Mouse (Mus musculus) G1E (cell line): ENCODE data around the gene Ppm1l. TPM values are rescaled to one million over a fixed set of nuclear protein-coding genes. Genes with fewer than 3 reads are reported as not detected.

Source experiments
- ATAC-seq: 2 replicates; pipeline ENCODE4 v1.8.0; 2016; ENCODE audit warnings: mild to moderate bottlenecking; ENCODE audit not compliant: insufficient number of reproducible peaks, poor library complexity, low FRiP score, severe bottlenecking; ENCODE audit errors: extremely low read depth
- DNase-seq: peaks from one replicate; pipeline ENCODE4 v3.0.0; 2012; ENCODE audit warnings: low spot score
- H3K27me3 ChIP-seq: 2 replicates; pipeline ENCODE4 v1.6.1; 2012; ENCODE audit warnings: mild to moderate bottlenecking, low read length, inconsistent platforms; ENCODE audit not compliant: insufficient read depth
- H3K36me3 ChIP-seq: replicated peaks from 2 replicates; pipeline ENCODE3; 2012; ENCODE audit warnings: mild to moderate bottlenecking, inconsistent platforms
- H3K4me1 ChIP-seq: 2 replicates; pipeline ENCODE4 v1.6.1; 2012; ENCODE audit warnings: low read depth, low read length, inconsistent platforms, mixed read lengths; ENCODE audit not compliant: insufficient read depth
- H3K4me3 ChIP-seq: 2 replicates; pipeline ENCODE4 v1.5.1; 2012; ENCODE audit warnings: low read depth, mild to moderate bottlenecking, inconsistent platforms, low read length, moderate library complexity, mixed read lengths
- H3K9me3 ChIP-seq: replicated peaks from 2 replicates; pipeline ENCODE4 v1.6.1; 2012; ENCODE audit warnings: inconsistent platforms
- CTCF ChIP-seq: IDR thresholded peaks from 2 replicates; pipeline ENCODE4 v1.5.1; 2012; ENCODE audit warnings: low read depth, low read length, inconsistent platforms, mixed read lengths
- GATA1 ChIP-seq: IDR thresholded peaks from 2 replicates; pipeline ENCODE4 v1.6.1; 2012; ENCODE audit warnings: borderline replicate concordance, low read length, inconsistent platforms, mixed read lengths
- GATA2 ChIP-seq: IDR thresholded peaks from 2 replicates; pipeline ENCODE4 v1.6.1; 2012; ENCODE audit warnings: low read depth, low read length, inconsistent platforms, borderline replicate concordance
- POLR2AphosphoS5 ChIP-seq: IDR thresholded peaks from 2 replicates; pipeline ENCODE4 v1.6.1; 2012; ENCODE audit warnings: low read depth, low read length, inconsistent platforms; ENCODE audit not compliant: insufficient replicate concordance
- TAL1 ChIP-seq: conservative IDR thresholded peaks from 2 replicates; pipeline ENCODE4 v1.6.1; 2012; ENCODE audit warnings: low read depth, low read length, inconsistent platforms, mixed read lengths
- polyA plus RNA-seq: library from polyadenylated mRNA; stranded (reverse); fragments of >175 nt; gene quantifications from 2 replicates; pipeline ENCODE4 v1.2.3, GENCODE M21; 2012
- total RNA-seq, 2 experiments: library from RNA; stranded (forward) in 1 of 2; stranded (reverse) in 1 of 2; fragments of 200-1000 nt in 1 of 2; fragments of >200 nt in 1 of 2; fragmentation: Nextera tagmentation in 1 of 2; gene quantifications; 2 replicates each; pipeline ENCODE4 v1.2.3; 2014 to 2017

The Ppm1l gene
- total and polyA plus RNA-seq, 3 experiments, result 1.5 to 16.6 (median 5.6) TPM

DNA sequence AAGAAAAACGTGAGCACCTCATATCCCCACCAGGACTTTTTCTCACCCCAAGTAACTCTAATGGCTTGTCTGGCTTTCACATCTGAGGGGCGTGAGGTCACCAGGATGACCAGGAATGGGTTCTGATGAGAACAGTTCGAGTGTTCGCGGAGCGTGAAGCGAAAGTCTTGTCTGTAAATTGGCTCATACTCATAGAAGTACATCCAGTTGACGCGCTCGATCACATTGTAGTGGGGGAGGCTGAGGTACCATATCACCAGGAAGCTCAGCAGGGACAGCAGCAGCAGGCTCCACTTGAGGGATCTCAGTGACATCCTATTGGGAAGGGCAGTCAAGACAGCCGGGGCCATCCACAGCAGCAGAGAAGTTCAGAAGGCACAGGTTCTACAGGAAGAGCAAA lies 258.9 kb downstream of the Ppm1l start:
- Histone ChIP-seq H3K36me3 (no peaks in the 10 kb centered on the region), H3K4me1 (no peaks in the 10 kb centered on the region), H3K27me3 (no peaks in the 10 kb centered on the region), H3K4me3 (no peak overlapping the region), H3K9me3 (no peaks in the 10 kb centered on the region)
- ATAC-seq (no peak), DNase-seq (no peak)
- TF ChIP-seq POLR2AphosphoS5 (no peak), CTCF (no peak), GATA2 (no peak), GATA1 (no peak), TAL1 (no peak)

DNA sequence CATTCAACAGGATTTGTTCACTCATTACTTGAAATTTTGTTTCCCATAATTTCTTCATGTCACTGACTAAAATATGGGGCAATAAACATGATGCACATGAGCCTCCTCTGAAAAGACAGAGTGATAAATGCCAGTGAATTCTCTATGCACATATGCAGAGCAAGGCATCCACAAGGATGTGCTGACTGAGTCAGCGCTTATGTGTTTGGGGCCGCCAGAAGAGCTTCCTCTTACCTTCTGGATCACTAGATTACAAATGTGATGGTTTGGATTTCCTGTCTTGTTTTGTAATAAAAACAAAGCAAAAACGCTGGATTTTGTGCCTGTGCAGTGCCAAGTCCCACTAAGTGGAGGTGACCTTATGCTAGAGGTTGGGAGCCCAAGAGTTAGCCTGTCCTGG lies 260.1 kb downstream of the Ppm1l start:
- TF ChIP-seq GATA1, result no peak
- TF ChIP-seq POLR2AphosphoS5, result no peak
- no peaks in the 10 kb centered on the region for H3K9me3 ChIP-seq
- DNase-seq (no peak), ATAC-seq (no peak)
- H3K4me1 ChIP-seq, result no peaks in the 10 kb centered on the region
- no peaks in the 10 kb centered on the region for H3K36me3 ChIP-seq
- H3K27me3 ChIP-seq, result peaks cover 1% of the 10 kb centered on the region; the same call in 1 of the 2 replicates
- H3K4me3 ChIP-seq, result no peak overlapping the region

DNA sequence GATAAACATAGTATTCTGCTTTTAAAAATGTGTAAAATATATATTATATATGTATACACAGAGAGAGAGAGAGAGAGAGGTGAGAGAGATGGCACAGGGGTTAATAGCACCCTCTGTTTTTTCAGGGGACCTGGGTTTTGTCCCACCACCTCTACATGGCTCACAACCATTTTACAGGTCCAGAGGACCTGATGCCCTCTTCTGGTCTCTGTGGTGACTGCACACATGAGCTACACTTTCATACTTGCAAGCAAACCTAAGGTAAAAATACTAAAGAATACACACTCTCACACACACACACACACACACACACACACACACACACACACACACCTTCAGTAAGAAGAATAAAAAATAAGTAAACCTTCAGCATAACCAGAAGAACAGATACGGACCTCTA lies 262.1 kb downstream of the Ppm1l start:
- Histone ChIP-seq H3K27me3 (peaks cover 2% of the 10 kb centered on the region; the same call in 1 of the 2 replicates), H3K4me3 (no peak overlapping the region), H3K4me1 (no peaks in the 10 kb centered on the region), H3K9me3 (no peaks in the 10 kb centered on the region), H3K36me3 (no peaks in the 10 kb centered on the region)
- no peak for ATAC-seq
- no peak for DNase-seq
- TF ChIP-seq GATA2 (no peak), TAL1 (no peak), GATA1 (no peak), CTCF (no peak), POLR2AphosphoS5 (no peak)

DNA sequence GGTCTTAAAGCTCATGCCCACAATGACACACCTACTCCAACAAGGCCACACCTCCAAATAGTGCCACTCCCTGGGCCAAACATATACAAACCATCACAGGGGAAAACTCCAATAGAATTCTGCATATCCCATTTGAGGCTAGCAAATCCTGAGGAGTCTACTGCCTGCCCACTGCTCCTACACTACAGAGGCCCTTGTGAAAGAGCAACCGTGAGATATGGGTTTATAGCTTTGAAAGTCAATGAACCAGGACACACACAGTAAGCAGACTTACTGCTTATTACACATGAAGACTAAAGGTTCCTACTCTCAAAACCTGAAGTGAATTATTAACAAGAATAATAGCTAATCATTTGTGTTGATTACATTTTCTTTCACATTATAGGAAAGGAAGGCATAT lies 267.1 kb downstream of the Ppm1l start:
- H3K27me3 ChIP-seq, result peaks cover 5% of the 10 kb centered on the region; the same call in 1 of the 2 replicates
- no peaks in the 10 kb centered on the region for H3K9me3 ChIP-seq
- no peak overlapping the region for H3K4me3 ChIP-seq
- TF ChIP-seq GATA1, result no peak
- TF ChIP-seq GATA2, result no peak
- no peak for TF ChIP-seq TAL1
- H3K36me3 ChIP-seq, result no peaks in the 10 kb centered on the region
- no peak for DNase-seq
- ATAC-seq, result no peak
- H3K4me1 ChIP-seq, result no peaks in the 10 kb centered on the region

DNA sequence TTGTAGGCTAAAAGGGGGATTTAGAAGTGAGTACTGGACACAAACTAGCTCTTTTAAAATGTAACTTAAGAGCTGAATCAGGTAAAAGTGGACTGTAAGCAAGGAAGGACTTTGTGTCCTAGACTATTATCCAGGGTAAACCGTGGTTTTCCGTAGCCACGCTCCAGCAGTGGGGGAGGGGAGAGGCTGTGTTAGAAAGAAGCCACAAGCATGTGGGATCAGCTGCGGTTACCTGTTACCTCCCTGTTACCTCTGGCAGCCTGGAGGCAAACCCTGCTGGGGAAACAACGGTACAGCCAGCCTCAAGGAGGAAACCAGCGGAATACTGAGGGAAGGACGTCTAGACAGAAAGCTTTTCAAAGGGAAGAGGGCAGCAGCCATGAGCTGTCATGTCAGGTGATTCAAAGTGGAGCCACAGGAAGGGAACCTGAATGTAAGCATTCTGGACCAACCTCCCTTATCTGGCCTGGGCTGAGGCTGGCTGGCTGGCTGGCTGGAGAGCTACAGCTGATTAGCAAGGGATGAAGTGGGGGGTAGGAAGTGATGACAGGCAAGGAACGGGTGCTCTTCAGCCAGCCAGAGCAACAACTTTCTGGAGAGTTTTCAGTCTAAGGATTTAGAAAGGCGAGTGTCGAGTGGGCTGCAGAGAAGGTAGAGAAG lies 271.6 kb downstream of the Ppm1l start:
- DNase-seq (no peak), ATAC-seq (no peak)
- Histone ChIP-seq H3K4me1 (no peaks in the 10 kb centered on the region), H3K4me3 (no peak overlapping the region), H3K9me3 (no peaks in the 10 kb centered on the region), H3K36me3 (no peaks in the 10 kb centered on the region), H3K27me3 (0 out of 2 replicates have a peak, but pooled peaks cover 3% of the 10 kb centered on the region)
- TF ChIP-seq GATA2, result no peak
- TF ChIP-seq POLR2AphosphoS5, result no peak

DNA sequence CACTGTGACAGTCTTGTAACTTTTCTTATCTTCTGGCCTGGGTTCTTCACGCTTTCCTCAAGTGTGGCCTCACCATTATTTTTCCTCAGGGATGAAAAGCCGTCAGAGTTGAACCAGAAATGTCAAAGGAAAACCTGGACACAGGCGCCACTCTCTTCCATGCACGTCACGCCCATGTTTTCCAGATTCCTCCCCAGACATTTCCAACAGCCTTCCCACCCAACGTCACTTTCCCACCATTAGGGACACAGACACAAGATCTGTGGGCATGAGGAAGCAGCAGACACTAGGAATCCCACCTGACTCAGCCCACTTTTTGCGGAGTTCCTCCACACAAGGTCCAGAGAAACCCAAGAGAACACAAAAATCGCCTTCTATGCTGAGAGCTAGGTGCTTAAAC lies 276.8 kb downstream of the Ppm1l start:
- no peak for DNase-seq
- Histone ChIP-seq H3K4me1 (no peaks in the 10 kb centered on the region), H3K9me3 (no peaks in the 10 kb centered on the region; the same call in 1 of the 2 replicates), H3K36me3 (no peaks in the 10 kb centered on the region), H3K4me3 (no peak overlapping the region), H3K27me3 (no peaks in the 10 kb centered on the region)
- no peak for ATAC-seq
- TF ChIP-seq POLR2AphosphoS5 (no peak), CTCF (no peak), GATA2 (no peak), TAL1 (no peak), GATA1 (no peak)

DNA sequence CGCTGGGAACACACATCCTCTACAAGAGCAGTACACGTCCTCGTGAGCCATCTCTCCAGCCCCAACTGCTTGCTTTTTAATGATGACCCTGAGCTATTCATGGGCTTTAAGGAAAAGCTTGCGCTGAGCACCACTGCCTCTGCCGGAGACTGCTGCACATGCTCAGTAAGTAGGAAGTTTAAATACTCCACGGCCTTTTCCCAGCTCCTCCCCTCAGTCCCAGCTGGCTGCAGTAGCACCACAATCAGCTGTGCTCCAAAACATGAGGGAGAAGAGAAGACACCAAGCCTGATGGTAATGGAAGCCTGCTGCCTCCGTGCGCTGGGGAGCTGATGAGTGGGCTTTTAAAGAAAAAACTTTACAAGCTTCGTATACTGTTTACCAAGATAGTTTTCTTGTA lies 277.4 kb downstream of the Ppm1l start:
- no peak for DNase-seq
- TF ChIP-seq GATA2 (no peak), GATA1 (no peak)
- Histone ChIP-seq H3K4me3 (no peak overlapping the region), H3K4me1 (no peaks in the 10 kb centered on the region), H3K9me3 (no peaks in the 10 kb centered on the region; the same call in 1 of the 2 replicates), H3K36me3 (no peaks in the 10 kb centered on the region), H3K27me3 (no peaks in the 10 kb centered on the region)
- ATAC-seq, result no peak
